Mouse (Mus musculus): ENCODE measurements around the gene Cyb5r2.

DNA sequence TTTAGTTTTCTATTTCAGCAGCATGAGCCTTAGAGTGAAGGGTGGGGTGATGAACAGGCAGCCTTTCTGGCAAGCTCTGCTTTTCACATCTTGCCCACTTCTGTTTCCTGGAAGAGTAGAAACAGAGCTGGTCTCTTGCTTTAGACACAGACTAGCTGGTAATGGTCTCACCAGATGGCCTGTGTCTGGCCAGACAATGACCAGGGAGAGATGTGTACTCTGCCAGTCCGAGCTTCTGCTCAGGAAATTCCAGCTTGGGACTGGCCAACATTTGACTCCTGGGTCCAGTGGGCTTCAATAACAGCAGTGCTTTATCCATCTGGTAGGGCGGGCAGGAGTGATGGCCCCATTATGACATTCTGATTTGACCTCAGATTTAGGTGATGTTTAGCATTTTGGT lies 12.7 kb downstream of the Cyb5r2 start:
- TF ChIP-seq CTCF (IDR thresholded peaks at IDR 0.05; ENCODE audit: control insufficient read depth, insufficient read depth, low read length) (no peak), POLR2A (IDR thresholded peaks at IDR 0.05; ENCODE audit: borderline replicate concordance, control insufficient read depth, low read depth, low read length) (no peak)

Measured in bone marrow, adult 2 months (tissue).